In the genomic region with DNA sequence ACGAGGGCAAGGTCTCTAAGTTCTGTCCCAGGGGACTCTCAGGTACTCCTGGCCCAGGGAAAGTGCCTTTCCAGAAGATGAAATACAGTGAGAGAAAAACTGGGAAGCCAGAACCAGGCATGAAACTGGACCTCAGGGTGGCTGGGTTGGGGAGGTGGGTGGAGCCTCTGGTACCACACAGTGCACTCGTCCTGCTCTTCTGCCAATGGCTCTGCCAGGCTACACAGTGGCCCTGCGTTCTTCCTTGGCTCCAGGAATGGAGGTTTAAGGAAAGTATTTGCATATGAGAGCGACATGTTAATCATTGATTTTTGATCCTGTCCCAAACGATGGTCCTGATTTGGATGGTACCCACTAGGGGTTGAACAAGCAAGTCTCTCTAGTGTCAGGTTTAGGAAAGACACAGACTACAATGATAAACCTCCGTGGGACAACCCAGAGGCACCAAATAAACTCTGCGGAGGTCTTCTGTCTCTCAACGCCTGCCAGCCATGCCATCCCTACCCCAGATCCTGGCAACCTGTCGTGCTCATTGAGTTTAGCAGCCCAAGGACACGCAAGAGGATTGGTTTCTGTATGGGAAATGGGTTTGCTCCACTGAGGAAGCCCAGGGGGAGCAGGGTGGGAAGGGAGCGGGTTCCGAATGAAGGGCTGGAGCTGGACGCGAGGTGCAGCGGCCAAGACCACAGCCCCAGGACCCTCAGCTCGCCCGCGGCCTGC, we compare ENCODE assay signal across 7 mouse cellular contexts. TPM values are rescaled to one million over a fixed set of nuclear protein-coding genes. Genes with fewer than 3 reads are reported as not detected.
DNase-seq lines count a peak whose midpoint lies in the region; ATAC-seq lines count a peak whose summit lies in the region.

No protein-coding gene starts in this region.

- peak; percentile 4; the same call in 1 of the 2 replicates for ATAC-seq in lung, embryonic 16.5 days (ENCODE audit: low read depth)
- ATAC-seq in forebrain, embryonic 14.5 days: peak; percentile 1; the same call in 1 of the 2 replicates
- ATAC-seq in liver, embryonic 13.5 days (ENCODE audit: low read depth): no peak; the same call in 1 of the 2 replicates

- H3K4me2 ChIP-seq in lung, embryonic 16.5 days (ENCODE audit: low read depth, low read length): peak overlapping the region; percentile 65
- peak overlapping the region; percentile 60 for H3K4me2 ChIP-seq in forebrain, embryonic 14.5 days (ENCODE audit: low read length)
- peak overlapping the region; percentile 88 for H3K4me2 ChIP-seq in liver, embryonic 13.5 days

- peaks cover 10% of the 10 kb centered on the region; the same call in 1 of the 2 replicates for H3K4me1 ChIP-seq in lung, embryonic 16.5 days (replicated peaks; ENCODE audit: control insufficient read depth, insufficient read depth, low read length)
- H3K4me1 ChIP-seq in forebrain, embryonic 14.5 days (ENCODE audit: control insufficient read depth, insufficient read depth, low read length): peaks cover 12% of the 10 kb centered on the region
- H3K4me1 ChIP-seq in liver, embryonic 13.5 days (replicated peaks): peaks cover 30% of the 10 kb centered on the region

- no peaks in the 10 kb centered on the region for H3K36me3 ChIP-seq in lung, embryonic 16.5 days (ENCODE audit: control insufficient read depth, insufficient read depth, low read length)
- no peaks in the 10 kb centered on the region for H3K36me3 ChIP-seq in forebrain, embryonic 14.5 days (ENCODE audit: control insufficient read depth, insufficient read depth, low read length)
- H3K36me3 ChIP-seq in liver, embryonic 13.5 days: no peaks in the 10 kb centered on the region

- 17% methylated on average over 18 of the region's 18 CpGs for WGBS in lung, embryonic 16.5 days
- WGBS in forebrain, embryonic 14.5 days: 10% methylated on average over 18 of the region's 18 CpGs
- WGBS in liver, embryonic 13.5 days (ENCODE audit: insufficient replicate concordance): 19% methylated on average over 18 of the region's 18 CpGs

- no peaks in the 10 kb centered on the region for H3K9me3 ChIP-seq in lung, embryonic 16.5 days (ENCODE audit: control insufficient read depth, low read length)
- no peaks in the 10 kb centered on the region for H3K9me3 ChIP-seq in forebrain, embryonic 14.5 days (replicated peaks; ENCODE audit: control insufficient read depth, low read length)
- no peaks in the 10 kb centered on the region for H3K9me3 ChIP-seq in liver, embryonic 13.5 days (replicated peaks)

- H3K9ac ChIP-seq in lung, embryonic 16.5 days (ENCODE audit: low read length): peak overlapping the region; percentile 84
- H3K9ac ChIP-seq in forebrain, embryonic 14.5 days (ENCODE audit: low read length): peak overlapping the region; percentile 95
- H3K9ac ChIP-seq in liver, embryonic 13.5 days: peak overlapping the region; percentile 82

- peak overlapping the region; percentile 76 for H3K4me3 ChIP-seq in lung, embryonic 16.5 days (ENCODE audit: low read length)
- peak overlapping the region; percentile 81 for H3K4me3 ChIP-seq in forebrain, embryonic 14.5 days (ENCODE audit: low read depth, low read length)
- peak overlapping the region; percentile 79 for H3K4me3 ChIP-seq in liver, embryonic 13.5 days (replicated peaks)

- no peak overlapping the region for H3K27ac ChIP-seq in lung, embryonic 16.5 days (ENCODE audit: low read length)
- H3K27ac ChIP-seq in forebrain, embryonic 14.5 days (ENCODE audit: low read depth, low read length): 0 out of 2 replicates have a peak overlapping the region, but pooled peaks have one; percentile 89
- H3K27ac ChIP-seq in liver, embryonic 13.5 days: no peak overlapping the region

- H3K27me3 ChIP-seq in lung, embryonic 16.5 days (ENCODE audit: control insufficient read depth, insufficient read depth, low read depth, low read length): no peaks in the 10 kb centered on the region
- no peaks in the 10 kb centered on the region; the same call in 1 of the 2 replicates for H3K27me3 ChIP-seq in forebrain, embryonic 14.5 days (replicated peaks; ENCODE audit: control insufficient read depth, insufficient read depth, low read length)
- peaks cover 13% of the 10 kb centered on the region for H3K27me3 ChIP-seq in liver, embryonic 13.5 days

- DNase-seq in lung, postnatal 36 days: no peak
- peak; percentile 30 to 48 for DNase-seq in cerebellum, adult 18-20 months
- peak; percentile 39 for DNase-seq in forebrain, embryonic 14.5 days (ENCODE audit: low spot score)
- no peak for DNase-seq in liver, embryonic 13.5 days
- no peak for DNase-seq in ovary, postnatal 36 days (ENCODE audit: low spot score)
- no peak for DNase-seq in frontal cortex, postnatal 10 days (ENCODE audit: low spot score in 2 of 2)

RNA-seq across cellular contexts. Expression of gene Plcl2, which starts 1.0 kb away (rescaled TPM):
- 2.4 and 2.7 TPM in 2 replicates for polyA plus RNA-seq in lung, embryonic 16.5 days (2015; fragmentation: Nextera tagmentation; extraction: Ambion mirVana)
- 10.4 and 11.3 TPM in 2 replicates for polyA plus RNA-seq in forebrain, embryonic 14.5 days (2014; fragmentation: Nextera tagmentation; extraction: Ambion mirVana)
- polyA plus RNA-seq in liver, embryonic 13.5 days (2015; fragmentation: Nextera tagmentation; extraction: Ambion mirVana): 1.1 and 1.4 TPM in 2 replicates

Comparison
In these comparisons a context has a peak if more than half of its experiments do, and no peak if none do; other contexts are left out.
1. DNase-seq: peak in cerebellum, adult 18-20 months (2 of 2) and forebrain, embryonic 14.5 days (single experiment); none in lung, postnatal 36 days (single experiment), liver, embryonic 13.5 days (single experiment), ovary, postnatal 36 days (single experiment) and frontal cortex, postnatal 10 days (0 of 2).
2. Peak in every context shown above with its lines, with median percentiles within 50 percentile points of each other: H3K4me2 ChIP-seq, H3K4me3 ChIP-seq and H3K9ac ChIP-seq.